Mouse (Mus musculus): Measurements from ENCODE around the gene Smim13.
A peak's percentile ranks its signal among the peaks of the same experiment; 100 is the strongest.
"Not testable (repeated sequence)": the region's sequence is repeated elsewhere in the genome, so short reads cannot be mapped to it uniquely, and the experiment has no call there.

Gene Smim13

DNA sequence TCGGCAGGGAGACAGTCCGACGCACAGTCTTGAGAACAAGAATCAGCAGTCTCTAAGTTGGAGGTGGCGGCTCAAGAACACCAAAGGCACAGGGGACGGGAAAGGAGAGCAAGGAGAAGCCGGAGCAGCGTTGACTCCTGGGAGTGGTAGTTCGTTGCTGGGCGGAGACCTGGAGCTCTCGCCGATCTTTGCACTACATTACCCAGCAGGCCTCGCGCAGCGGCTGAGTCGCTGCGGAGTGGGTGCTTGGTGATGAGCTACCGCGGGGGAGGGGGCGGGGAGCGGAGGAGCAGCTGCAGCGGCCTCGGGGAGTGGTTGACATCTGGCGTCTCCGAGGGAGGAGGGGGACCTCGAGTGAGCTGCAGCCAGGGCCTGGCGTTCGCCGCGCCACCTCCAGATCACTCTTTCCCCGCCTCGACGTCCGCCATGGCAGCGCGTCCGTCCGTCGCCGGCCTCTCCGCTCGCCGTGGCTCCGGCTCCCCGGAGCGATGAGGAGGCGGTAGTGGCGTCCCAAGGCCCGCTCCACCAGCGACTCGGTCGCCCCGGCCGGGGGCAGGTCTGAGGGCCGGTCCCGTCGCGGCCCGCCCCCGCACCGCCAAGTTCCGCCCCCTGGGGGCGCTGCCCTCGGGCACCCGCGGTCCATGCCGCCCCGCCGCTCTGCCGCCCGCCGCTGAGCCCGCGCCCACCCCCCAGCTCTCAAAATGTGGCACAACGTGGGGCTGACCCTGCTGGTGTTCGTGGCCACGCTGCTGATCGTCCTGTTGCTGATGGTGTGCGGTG is at the start of gene Smim13:
Gene Smim13 (plus strand): TSS at position 307 of the 780 bp plus-strand sequence.
- peak; percentile 95 for DNase-seq (ENCODE audit: low spot score)

DNA sequence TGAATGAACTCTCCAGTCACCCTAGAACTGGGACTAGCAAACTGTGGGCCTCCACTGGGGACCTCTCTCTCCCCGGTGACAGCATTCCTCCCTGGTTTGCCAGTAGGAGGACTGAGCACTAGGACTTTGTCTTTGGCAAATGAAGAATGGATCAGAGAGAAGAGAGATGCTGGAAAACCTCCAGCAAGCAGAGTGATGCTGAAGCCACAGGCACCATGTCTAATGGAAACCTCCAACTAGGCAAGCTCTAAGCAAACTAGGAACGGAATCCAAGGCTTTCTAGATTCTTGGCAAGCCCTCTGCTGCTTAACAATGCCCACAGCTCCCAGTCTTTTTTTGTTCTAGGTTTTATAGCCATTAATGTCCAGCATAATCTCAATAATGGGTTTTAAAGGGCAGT is 48.8 kb upstream of the Smim13 start:
- no peak for DNase-seq (ENCODE audit: low spot score)

DNA sequence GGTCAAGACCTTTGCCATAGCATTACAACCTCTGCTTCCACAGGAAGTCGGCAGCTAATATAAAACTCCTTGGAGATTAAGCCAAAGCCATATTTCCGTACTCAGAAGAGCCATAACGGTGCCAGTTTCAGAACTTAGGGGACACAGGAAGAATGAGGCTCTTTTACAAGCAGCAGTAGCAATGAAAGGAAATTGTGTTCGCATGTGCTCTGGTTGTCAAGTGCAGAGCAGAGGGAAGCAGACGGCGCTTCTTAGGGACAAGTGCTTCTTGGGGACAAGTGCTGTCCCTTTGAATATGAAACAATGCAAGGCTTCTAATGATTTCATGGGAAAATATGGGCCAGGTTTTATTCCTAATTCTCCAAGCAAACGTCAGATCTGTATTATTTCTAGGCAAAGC is 46.4 kb upstream of the Smim13 start:
- no peak for DNase-seq (ENCODE audit: low spot score)

DNA sequence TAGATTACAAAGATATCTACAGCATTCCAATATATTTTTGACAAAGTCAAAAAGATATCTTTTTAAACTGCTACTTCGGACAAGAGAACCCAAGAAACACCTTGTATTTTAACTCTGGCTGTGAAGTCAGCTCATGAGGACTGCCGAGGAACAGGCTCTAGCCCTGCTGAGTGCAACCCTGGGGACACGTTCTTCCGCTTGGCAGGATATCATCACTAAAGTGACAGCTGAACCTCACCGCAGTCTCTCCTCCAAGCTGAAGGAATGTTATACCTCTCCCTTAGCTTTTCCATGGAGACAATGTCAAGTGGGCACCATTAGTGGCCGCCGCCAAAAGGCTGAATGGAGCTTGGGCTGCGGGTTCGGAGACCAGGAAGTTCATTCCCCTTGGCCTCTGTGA is 46.0 kb upstream of the Smim13 start:
- DNase-seq (ENCODE audit: low spot score), result no peak

DNA sequence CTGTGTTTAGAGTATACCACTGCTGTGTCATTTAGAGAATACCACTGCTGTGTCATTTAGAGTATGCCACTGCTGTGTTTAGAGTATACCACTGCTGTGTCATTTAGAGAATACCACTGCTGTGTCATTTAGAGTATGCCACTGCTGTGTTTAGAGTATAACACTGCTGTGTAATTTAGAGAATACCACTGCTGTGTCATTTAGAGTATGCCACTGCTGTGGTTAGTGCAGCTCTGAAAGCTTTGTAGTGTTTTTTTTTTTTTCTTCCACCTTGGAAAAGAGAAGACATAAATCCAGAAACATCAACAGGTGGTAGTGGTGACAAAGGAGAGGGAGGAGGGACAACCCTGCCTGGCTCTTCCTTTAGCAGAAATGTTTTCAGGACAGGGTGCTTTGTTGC is 44.1 kb upstream of the Smim13 start:
- DNase-seq (ENCODE audit: low spot score), result not testable (repeated sequence)

DNA sequence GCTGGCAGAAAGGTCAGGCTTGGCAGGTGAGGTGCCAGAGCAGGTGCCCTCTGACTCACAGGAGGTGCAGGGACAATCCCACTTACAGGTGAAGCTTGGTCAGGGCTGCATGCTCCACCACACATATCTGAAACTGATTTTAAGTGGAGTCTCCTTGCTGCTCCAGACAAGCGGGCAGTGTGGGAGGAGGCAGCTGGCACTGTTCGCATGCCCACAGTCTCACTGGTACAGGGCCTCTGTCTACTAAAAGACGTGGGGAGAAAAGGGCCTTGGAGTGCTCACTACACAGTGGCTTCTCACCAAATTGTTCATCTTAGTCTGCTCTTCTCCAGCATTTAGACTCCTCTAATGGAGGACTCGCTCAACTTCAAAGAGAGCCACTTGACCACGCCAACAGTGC is 43.4 kb upstream of the Smim13 start:
- DNase-seq (ENCODE audit: low spot score), result peak; percentile 20

DNA sequence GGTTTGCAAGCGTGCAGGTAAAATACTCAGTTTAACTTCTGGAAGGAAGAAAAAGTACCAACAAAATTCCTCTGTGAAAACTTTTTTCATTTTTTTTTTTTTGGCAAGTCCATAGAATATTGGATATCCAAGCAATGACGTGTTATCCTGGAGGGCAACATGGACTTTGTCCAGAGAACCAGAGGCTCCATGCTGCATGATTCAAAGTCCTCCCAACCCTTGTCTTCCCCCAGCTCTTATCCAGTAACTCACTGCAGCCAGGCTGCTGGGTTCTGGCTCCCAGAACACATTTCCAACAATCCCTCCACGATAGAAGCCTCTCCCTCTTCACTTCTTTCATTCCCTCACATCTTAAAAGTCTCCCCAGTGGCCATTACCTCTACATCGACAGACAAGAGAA is 38.4 kb upstream of the Smim13 start:
- no peak for DNase-seq (ENCODE audit: low spot score)

DNA sequence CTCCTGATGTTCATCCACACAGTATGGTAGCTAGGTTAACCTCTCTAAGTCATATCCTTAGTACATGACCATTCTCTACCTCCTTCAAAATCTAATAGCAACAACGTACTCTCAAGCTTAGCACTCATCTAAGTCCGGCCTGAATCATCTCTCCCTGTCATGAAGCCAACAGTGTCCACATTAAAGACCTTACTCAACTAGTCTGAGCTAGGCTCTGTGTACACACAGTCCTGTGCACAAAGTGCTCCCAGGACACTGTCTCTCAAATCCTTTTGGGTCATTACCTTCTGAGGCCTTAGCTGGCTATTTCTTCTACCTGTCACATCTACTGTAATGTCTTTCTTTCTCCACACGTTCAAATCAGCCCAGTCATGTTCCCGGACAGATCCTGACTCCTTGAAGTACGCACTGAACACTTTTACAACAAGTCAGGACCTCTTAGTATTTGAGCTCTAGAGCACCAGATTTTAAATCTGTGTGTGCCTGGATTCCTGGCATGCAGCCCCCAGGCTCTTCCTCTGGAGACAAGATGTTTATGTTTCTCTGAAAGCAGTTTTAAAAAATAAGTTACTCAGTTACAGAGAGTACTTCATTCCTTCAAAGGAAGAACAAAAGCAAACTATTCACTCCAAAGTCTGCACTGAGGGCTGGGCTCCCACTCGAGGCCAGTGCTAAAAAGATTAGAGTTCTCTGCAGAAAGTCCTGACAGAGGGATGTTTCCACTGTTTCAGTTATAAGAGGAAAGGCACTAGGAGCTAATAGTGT is 36.9 kb upstream of the Smim13 start:
- peak; percentile 40 for DNase-seq (ENCODE audit: low spot score)

DNA sequence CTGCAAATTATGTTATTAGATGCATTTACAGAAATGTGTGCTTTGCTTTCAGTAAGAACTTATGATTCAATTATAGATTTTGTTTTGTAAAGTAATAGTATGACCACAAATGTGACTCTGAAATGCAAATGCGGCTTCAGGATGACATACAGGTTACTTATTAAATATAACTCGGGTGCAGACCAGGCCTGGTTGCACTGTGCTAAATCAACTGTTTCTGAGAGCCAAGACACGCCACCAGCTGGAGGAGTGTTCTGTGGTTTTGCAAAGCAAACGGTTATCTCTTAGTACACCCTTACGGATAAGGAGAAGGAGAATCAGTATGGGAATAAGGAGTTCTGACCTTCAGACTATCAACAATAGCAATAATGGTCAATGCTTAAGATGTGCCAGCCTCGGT is 34.0 kb upstream of the Smim13 start:
- no peak for DNase-seq (ENCODE audit: low spot score)

DNA sequence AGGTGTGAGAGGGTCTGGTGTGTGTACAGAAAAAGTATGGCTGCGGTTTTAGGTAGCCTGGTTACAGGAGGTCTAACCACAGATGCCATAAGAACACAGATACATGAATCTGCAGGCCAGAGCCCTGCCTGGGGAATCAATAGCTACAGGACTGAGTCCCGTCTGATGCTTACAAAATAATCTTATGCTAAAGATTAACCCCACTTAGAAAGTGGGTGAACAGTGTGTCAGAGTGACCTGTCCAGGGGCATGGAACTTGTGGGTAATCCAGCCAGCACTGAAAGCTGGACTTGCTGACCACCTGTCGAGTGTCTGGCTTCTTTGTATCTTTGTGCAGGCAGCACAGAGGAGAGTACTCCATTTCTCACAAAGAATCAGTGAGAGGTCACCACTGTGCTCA is 33.4 kb upstream of the Smim13 start:
- no peak for DNase-seq (ENCODE audit: low spot score)

DNA sequence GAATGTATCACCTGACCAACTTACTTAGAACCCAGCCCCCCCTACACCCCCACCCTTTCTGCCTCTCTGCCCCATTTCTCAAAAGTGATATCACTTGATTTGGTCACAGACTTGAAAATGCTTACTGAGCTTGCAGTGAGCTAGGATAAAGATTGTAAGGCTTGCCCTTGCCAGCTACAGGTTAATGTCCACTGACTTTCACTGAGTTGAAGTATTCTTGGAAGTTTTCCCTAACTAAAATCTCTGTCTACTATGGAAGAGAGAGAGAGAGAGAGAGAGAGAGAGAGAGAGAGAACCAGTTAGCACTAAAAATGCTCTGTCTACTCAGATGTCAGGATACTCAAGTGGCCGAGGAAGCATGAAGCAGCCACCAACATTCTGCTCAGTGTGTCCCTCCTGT is 30.6 kb upstream of the Smim13 start:
- DNase-seq (ENCODE audit: low spot score), result no peak

DNA sequence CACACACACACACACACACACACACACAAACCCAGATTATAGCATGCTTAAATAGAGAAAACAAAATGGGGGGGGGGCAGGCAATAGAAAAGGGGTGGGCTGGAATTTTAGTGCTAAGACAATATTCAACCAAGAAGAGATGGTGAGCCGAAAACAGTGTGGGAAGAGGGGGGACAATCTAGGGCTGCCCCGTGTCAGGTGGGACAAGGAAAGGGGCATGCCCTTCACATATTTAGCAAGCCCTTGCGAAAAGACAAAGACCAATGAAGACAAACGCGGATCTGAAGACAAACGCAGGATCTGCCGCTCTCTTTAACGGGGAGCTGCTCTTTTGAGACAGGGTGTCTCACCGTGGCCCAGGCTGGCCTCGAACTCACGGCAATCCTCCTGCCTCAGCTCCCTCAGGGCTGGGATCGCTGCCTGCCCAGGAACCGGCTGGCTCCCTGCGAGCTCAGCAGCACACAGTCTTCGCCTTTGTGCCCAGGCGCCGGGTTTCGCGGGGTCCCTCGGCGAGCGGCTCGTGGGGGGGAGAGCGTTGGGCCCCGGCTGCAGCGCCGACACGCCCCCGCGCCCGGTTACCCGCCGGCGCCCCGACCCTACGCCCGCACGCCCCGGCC is 29.8 kb upstream of the Smim13 start:
- DNase-seq (ENCODE audit: low spot score), result no peak

DNA sequence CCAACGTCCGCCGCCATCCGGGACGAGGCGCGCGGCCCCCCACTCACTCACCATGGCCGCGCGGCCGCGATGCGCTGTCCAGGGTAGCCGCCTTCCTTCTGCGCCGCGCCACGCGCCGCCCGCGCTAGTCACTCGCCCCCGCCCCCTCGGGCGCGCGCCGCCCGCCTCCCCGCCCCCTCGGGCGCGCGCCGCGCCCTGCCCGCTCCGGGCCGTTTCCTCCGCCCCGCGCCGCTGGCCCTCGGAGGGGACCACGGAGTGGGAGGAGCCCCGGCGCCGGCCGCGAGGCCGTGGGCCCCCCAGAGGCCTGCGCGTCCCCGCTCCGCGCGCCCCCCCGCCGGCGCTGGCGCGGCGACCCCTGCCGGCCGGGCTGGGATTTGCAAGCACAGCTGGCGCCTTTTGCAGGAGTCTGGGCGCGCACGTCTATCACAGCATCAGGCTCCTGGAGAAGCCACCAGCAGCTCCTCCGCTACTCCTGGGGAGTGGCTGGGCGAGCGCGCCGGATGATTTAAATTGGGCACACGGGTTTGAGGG is 29.3 kb upstream of the Smim13 start, which contains the start of gene Elovl2:
Gene Elovl2 (minus strand): TSS at position 102 of the 531 bp plus-strand sequence.
- DNase-seq (ENCODE audit: low spot score), result peak; percentile 86

DNA sequence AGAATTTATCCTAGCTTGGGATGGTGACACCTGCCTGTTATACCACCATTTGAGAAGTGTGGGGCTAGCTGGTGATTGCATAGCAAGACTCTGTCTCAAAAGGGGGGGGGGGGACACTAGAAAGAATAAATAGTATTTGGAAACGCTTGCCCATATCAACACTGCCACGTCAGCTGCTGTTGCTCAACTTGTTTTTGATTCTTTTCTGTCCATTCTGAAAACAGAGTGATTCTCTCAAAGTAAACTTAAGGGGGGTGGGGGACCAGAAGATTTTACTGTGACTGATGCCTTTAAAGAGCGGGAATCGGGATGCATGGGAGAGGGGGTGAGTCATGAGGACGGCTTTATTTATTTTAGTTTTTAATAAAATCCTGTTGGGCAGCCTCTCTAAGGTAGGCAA is 23.1 kb upstream of the Smim13 start:
- no peak for DNase-seq (ENCODE audit: low spot score)

DNA sequence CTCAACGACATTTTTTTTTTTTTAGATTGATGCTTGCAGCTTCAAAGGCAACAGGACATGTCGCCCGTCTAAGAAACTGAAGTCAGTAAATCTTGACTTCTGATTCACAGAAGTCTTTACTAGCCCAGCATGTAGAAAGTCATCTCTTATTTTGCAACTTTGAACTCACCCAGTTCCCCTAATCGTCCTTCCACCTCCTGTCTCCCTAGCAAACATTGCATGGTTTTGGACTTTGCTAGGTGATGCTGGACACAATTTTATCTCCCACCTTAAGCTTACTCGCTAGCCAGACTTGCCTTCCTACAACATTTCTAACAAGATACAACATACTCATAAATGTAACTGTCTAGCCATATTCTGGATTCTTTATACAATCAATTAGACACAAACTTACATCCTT is 21.6 kb upstream of the Smim13 start:
- no peak for DNase-seq (ENCODE audit: low spot score)

DNA sequence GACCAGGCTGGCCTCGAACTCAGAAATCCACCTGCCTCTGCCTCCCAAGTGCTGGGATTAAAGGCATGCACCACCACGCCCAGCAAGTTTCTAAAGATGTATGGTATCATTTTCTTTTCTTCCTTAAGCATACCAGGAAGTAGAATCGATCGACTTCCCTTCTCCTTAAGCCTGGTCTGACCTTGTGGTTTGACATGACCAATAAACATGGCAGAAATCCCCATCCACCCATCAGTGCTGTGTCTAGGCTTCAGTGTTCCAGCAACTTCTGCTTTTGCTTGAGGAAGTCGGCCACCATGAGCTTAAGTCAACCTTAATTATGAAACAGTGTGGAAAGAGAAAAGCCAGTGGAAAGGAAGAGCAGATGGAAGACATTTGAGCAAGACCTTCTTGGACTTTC is 19.4 kb upstream of the Smim13 start:
- DNase-seq (ENCODE audit: low spot score), result no peak

DNA sequence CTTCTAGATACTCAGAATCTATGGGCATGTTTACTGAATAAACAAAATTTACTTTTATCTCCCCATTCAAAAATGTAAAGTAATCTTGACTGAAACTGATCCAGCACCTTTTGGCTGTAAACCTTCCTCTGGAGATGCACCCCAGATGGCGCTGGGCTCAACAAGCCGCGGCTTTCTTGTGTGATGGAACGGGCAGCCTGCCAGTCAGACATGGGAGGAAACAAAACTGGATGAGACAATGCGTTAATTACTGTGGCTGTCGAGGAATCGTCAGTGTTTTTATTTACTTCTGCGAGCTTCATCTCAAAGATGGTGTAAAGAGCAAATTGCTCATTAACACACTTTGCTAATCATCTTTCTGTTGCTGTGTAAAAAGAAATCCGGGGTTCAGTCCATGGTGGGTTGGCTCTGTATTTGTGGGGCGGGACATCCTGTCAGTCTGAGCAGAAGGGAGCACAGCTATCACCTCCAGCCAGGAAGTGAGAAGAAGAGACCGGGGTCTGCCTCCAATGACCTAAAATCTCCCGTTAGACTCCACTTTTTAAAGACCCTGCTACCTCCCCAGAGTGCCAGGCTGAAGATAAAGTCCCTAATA is 18.2 kb upstream of the Smim13 start:
- no peak for DNase-seq (ENCODE audit: low spot score)

DNA sequence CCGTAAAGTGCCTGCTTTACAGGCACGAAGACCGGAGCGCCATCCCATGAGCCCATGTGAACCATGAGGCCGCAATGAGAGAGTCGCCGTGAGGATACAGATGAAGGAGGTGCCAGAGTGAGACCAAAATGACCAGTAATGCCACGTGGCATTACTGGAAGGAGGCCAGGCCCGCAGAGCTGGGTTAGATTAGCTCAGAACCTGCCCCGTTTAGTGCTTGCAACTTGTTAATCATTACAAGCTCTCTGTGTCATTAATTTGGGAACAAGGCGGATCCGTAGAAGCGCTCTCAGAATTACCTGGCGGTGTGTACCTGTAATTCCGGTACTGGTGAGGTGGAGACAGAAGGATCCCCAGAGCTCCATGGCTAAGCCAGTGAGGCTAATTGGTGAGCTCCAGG is 17.4 kb upstream of the Smim13 start:
- DNase-seq (ENCODE audit: low spot score), result no peak

DNA sequence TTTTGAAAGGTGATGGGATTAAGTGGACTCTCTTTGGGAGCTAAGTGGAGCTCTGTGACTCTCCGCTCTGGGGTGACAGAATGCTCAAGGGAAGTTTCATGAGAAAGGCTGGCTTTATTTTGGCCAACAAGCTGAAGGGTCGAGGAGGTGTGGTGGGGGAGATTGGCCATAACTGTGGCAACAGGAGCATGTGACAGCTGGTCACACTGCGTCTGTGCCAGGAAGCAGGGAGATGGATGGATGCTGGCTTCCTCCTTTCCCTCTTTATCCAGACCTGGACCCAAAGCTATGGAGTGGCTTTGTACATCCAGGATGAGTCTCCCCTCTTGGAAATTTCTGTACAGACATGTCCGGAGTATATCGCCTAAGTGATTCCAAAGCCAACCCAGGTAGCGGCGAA is 16.4 kb upstream of the Smim13 start:
- no peak for DNase-seq (ENCODE audit: low spot score)

DNA sequence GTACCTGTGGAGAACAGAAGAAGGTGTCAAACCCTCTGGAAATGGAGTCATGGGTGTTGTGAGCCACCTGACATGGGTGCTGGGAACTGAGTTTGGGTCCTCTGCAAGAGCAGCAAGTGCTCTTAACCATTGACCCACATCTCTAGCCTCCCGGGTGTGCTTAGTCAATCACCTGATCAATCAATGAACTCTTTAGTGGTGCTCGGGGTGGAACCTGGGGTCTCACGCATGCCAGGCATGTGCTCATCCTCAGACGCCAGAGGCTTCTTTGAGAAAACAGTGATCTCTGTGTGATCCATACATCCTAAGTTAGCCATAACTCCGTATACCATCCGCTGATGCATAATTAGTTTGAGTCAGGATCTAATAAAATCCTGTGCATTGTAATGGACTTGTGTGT is 14.5 kb upstream of the Smim13 start:
- DNase-seq (ENCODE audit: low spot score), result no peak

DNA sequence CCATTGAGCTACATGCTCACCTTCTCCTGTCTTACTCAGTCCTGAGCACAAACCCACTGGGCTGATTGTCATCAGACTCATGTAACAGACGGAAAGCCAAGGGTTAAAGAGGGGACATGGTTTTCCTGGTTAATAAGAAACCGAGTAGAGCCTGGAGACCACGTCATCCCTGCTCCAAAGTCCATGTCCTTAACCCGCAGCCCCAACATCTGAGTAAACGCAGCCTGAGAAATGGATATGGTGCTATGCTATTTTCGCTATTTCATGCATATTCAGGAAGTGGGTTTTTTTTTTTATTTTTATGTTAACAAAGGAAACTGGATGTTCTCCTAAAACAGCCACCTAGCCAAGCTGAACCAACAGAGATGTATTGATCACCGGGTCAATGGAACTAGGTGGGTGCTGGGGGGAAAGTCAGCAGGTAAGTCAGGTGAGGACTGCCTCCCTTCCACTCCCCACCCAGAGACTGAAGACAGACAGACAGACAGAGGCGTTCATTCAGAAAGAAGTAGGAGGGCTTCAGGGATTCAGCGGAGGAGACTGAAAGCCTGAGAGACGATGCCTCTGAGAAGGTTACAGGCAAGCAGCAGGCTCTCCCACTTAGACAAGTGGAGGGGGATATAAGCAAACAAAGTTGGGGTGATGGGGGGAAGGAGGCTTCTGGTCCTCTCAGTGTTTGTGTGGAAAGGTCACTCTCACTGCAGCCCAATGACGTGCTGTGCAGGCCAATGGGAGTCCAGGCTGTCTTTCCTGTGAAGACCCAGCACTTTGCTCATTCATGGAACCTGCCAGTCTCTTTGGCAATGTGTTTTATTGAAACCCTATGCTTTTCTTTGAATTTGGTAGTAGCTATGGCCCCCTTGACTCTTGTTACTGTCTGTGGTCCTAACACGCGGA is 13.6 kb upstream of the Smim13 start:
- DNase-seq (ENCODE audit: low spot score), result no peak

Measured in testis, postnatal 14 days (tissue).